Mouse (Mus musculus) left cerebral cortex, postnatal 10 days (tissue): ENCODE measurements at regions not wholly inside any gene's neighbourhood (a gene's known extent, or its start where the extent isn't known, plus 50 kb on each side); places are given as distances from the start of the nearest gene placed in this dataset.

Experiments used
- DNase-seq, 2 experiments: peaks; one replicate each; pipeline ENCODE4 v3.0.0; 2021 to 2022; ENCODE audit warnings: low spot score in 2 of 2, mixed read lengths in 1 of 2; ENCODE audit errors: extremely low spot score in 1 of 2
- intact Hi-C: fragments of 180-260 bp; cut with DNase I; formaldehyde crosslinking; loops from one replicate; pipeline ENCODE4 v1.15.1; 2025

- DNase-seq: no peak
Measured at GRCm38 (mm10) chr10:20799792-20800191, 74.9 kb upstream of the Pde7b start.

GRCm38 (mm10) chr10:20798400-20798799 is 73.5 kb upstream of the Pde7b start:
- no peak for DNase-seq
- intact Hi-C loops: no loop called here

More at GRCm38 (mm10) chr10:20799792-20800191, 74.9 kb upstream of the Pde7b start:
- intact Hi-C loops: no loop called here

GRCm38 (mm10) chr10:20793956-20794355 is 69.1 kb upstream of the Pde7b start:
- intact Hi-C loops: no loop called here
- no peak for DNase-seq

- DNase-seq: no peak
- intact Hi-C loops: no loop called here
Measured at GRCm38 (mm10) chr10:20780946-20781345, 56.1 kb upstream of the Pde7b start.

- intact Hi-C loops: no loop called here
- no peak for DNase-seq
Measured at GRCm38 (mm10) chr10:20776640-20777413, 51.9 kb upstream of the Pde7b start.

- DNase-seq: no peak
- intact Hi-C loops: no loop called here
Measured at GRCm38 (mm10) chr10:20775731-20776429, 51.0 kb upstream of the Pde7b start.
